18 mouse cellular contexts compared by ENCODE assay signal in the genomic region with DNA sequence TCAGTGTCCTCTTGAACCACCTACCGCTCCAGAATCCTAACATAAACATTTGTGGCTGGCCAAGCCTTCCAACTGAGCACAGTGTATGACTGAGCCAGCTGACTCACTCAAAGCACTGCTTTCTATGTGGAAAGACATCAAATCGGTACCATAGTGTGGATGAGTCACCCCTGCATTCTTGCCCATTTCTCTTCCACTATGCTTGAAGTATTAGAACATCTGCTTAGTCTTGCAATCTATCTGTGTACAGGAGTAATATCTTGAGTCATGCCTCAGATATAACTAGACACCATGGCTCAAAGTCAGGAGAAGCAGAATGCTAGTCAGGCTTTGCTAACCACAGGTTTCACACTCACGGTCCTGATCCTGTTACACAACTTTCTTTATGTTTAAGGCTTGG.
A peak's percentile ranks its signal among the peaks of the same experiment; 100 is the strongest.
DNase-seq lines count a peak whose midpoint lies in the region; ATAC-seq and TF ChIP-seq lines count a peak whose summit lies in the region.
"Had no signal": no experiment of that assay in that cellular context is flagged by ENCODE, and none has a peak within 500 bp of the region (broad histone marks: within the 10 kb centered on the region; RNA-seq: fewer than 3 reads in every experiment).

No protein-coding gene starts in this region.

- TF ChIP-seq CTCF in C2C12 (IDR thresholded peaks at IDR 0.05; ENCODE audit: control insufficient read depth, insufficient read depth, insufficient read length) = no peak
- no peak for TF ChIP-seq CTCF in embryonic fibroblast, embryonic 13.5 days (IDR thresholded peaks at IDR 0.05; ENCODE audit: borderline replicate concordance, insufficient read depth, low read length)

- H3K4me1 ChIP-seq in embryonic fibroblast, embryonic 13.5 days (ENCODE audit: control insufficient read depth, insufficient read depth, low read length) = peaks cover 5% of the 10 kb centered on the region
- H3K4me1 ChIP-seq in hindbrain, embryonic 16.5 days (ENCODE audit: control insufficient read depth, insufficient read depth, low read depth, low read length) = no peaks in the 10 kb centered on the region
- H3K4me1 ChIP-seq: forebrain, embryonic 13.5 days; heart, embryonic 10.5 days; limb, embryonic 15.5 days had no signal

- no peaks in the 10 kb centered on the region for H3K79me3 ChIP-seq in C2C12 (ENCODE audit: low read depth)

- no peak for ATAC-seq in hindbrain, embryonic 16.5 days
- ATAC-seq: forebrain, embryonic 13.5 days; hindbrain, postnatal 0 days; liver, postnatal 0 days had no signal

- peak; percentile 37 to 47 for DNase-seq in left cerebral cortex, adult 18-20 months (ENCODE audit: low spot score in 2 of 2)
- no peak for DNase-seq in left cerebral cortex, postnatal 10 days (ENCODE audit: extremely low spot score in 1 of 2, low spot score in 2 of 2)
- peak; percentile 46 to 49 for DNase-seq in right cerebral cortex, adult 2 months (ENCODE audit: low spot score in 2 of 2)
- no peak for DNase-seq in kidney, adult 11 months
- DNase-seq in heart, postnatal 4 days = no peak
- DNase-seq: cerebellum, adult 18-20 months; kidney, adult 8-10 months; liver, postnatal 0 days; lung, postnatal 4 days; thymus, postnatal 14 days had no signal

- no peak for TF ChIP-seq POLR2A in embryonic fibroblast, embryonic 13.5 days (IDR thresholded peaks at IDR 0.05; ENCODE audit: low read depth, low read length)

- H3K4me2 ChIP-seq in hindbrain, embryonic 16.5 days (ENCODE audit: low read length) = no peak overlapping the region
- H3K4me2 ChIP-seq: forebrain, embryonic 13.5 days; limb, embryonic 15.5 days; midbrain, embryonic 11.5 days had no signal

- WGBS in hindbrain, embryonic 16.5 days = 78% methylated on average over 3 of the region's 3 CpGs

- H3K27ac ChIP-seq in embryonic fibroblast, embryonic 13.5 days (ENCODE audit: insufficient read depth, low read length) = peak overlapping the region; percentile 84
- H3K27ac ChIP-seq in hindbrain, embryonic 16.5 days (ENCODE audit: low read depth, low read length) = no peak overlapping the region
- H3K27ac ChIP-seq: forebrain, embryonic 13.5 days; heart, embryonic 10.5 days; hindbrain, postnatal 0 days; limb, embryonic 15.5 days had no signal

- no peaks in the 10 kb centered on the region for H3K27me3 ChIP-seq in C2C12 (ENCODE audit: control insufficient read depth, insufficient read depth, insufficient read length)
- H3K27me3 ChIP-seq in hindbrain, embryonic 16.5 days (replicated peaks; ENCODE audit: control insufficient read depth, insufficient read depth, low read length) = no peaks in the 10 kb centered on the region
- H3K27me3 ChIP-seq: forebrain, embryonic 13.5 days; limb, embryonic 15.5 days had no signal

- no peak overlapping the region for H3K9ac ChIP-seq in hindbrain, embryonic 16.5 days (ENCODE audit: low read depth, low read length)
- H3K9ac ChIP-seq: forebrain, embryonic 13.5 days; limb, embryonic 15.5 days; liver, postnatal 0 days had no signal

- no peak overlapping the region for H3ac ChIP-seq in C2C12 (ENCODE audit: control insufficient read depth, insufficient read length, low read depth)

- no peaks in the 10 kb centered on the region for H3K36me3 ChIP-seq in C2C12 (ENCODE audit: control insufficient read depth, insufficient read depth)
- H3K36me3 ChIP-seq in hindbrain, embryonic 16.5 days (ENCODE audit: control insufficient read depth, insufficient read depth, low read length) = no peaks in the 10 kb centered on the region
- H3K36me3 ChIP-seq: heart, embryonic 10.5 days; limb, embryonic 15.5 days had no signal

- no peaks in the 10 kb centered on the region for H3K9me3 ChIP-seq in hindbrain, embryonic 16.5 days (ENCODE audit: control insufficient read depth, low read length)
- H3K9me3 ChIP-seq: forebrain, embryonic 13.5 days; heart, embryonic 10.5 days; limb, embryonic 15.5 days had no signal

- intact Hi-C loops in left cerebral cortex, postnatal 10 days (cut with DNase I) = no loop called here

- H3K79me2 ChIP-seq in C2C12 (ENCODE audit: control insufficient read depth, insufficient read depth) = no peaks in the 10 kb centered on the region

- no peak overlapping the region for H3K4me3 ChIP-seq in C2C12 (ENCODE audit: insufficient read depth, poor library complexity, severe bottlenecking)
- no peak overlapping the region for H3K4me3 ChIP-seq in embryonic fibroblast, embryonic 13.5 days (ENCODE audit: insufficient read depth, low read length)
- no peak overlapping the region for H3K4me3 ChIP-seq in hindbrain, embryonic 16.5 days (ENCODE audit: low read length)
- H3K4me3 ChIP-seq: forebrain, embryonic 13.5 days; heart, embryonic 10.5 days; limb, embryonic 15.5 days had no signal

TF ChIP-seq in C2C12, 6 proteins besides CTCF, POLR2A, EP300 and RAD21:
- TF ChIP-seq FOSL1 (IDR thresholded peaks at IDR 0.05; ENCODE audit: insufficient read depth, low read length, poor library complexity, severe bottlenecking) = peak; percentile 96
- TF ChIP-seq CEBPB (IDR thresholded peaks at IDR 0.05; ENCODE audit: low read depth) = peak; percentile 84
- no peak for TF ChIP-seq MYOG (IDR thresholded peaks at IDR 0.05; ENCODE audit: control insufficient read depth, extremely low read depth, insufficient read length)
- no peak for TF ChIP-seq USF1 (IDR thresholded peaks at IDR 0.05; ENCODE audit: low read depth)
- peak; percentile 84 for TF ChIP-seq MYOD1 (IDR thresholded peaks at IDR 0.05; ENCODE audit: control insufficient read depth, insufficient read length, low read depth)
- TF ChIP-seq MAX (IDR thresholded peaks at IDR 0.05) = peak; percentile 37

Comparison
In these comparisons a context has a peak if more than half of its experiments do, and no peak if none do; other contexts are left out.
1. DNase-seq: peak in left cerebral cortex, adult 18-20 months (2 of 2) and right cerebral cortex, adult 2 months (2 of 2); none in left cerebral cortex, postnatal 10 days (0 of 2), kidney, adult 11 months (single experiment) and heart, postnatal 4 days (single experiment).